Mouse (Mus musculus) heart, adult 2 months (tissue): ENCODE results near the gene Tmem184c.

ENCODE experiments used
- CTCF ChIP-seq: fragments of 200-600 bp; IDR thresholded peaks from 2 replicates; pipeline ENCODE4 v1.8.1; 2022; ENCODE audit warnings: antibody characterized with exemption, mild to moderate bottlenecking, moderate library complexity
- EP300 ChIP-seq: fragments of 200-500 bp; IDR thresholded peaks from 2 replicates; pipeline ENCODE4 v1.6.1; 2011; ENCODE audit warnings: low read depth, low read length, control low read depth; ENCODE audit not compliant: insufficient read depth
- POLR2A ChIP-seq: fragments of 200-500 bp; IDR thresholded peaks from 2 replicates; pipeline ENCODE4 v1.6.1; 2011; ENCODE audit warnings: mild to moderate bottlenecking, low read depth, low read length, control low read depth; ENCODE audit not compliant: insufficient read depth

GRCm38 (mm10) chr8:77574229-77574628 lies 36.3 kb downstream of the Tmem184c start:
- TF ChIP-seq POLR2A (no peak), CTCF (peak; percentile 58), EP300 (no peak)
